Mouse (Mus musculus) liver, embryonic 13.5 days (tissue): Measurements from ENCODE around the gene Dnajb13. TPM values are rescaled to one million over a fixed set of nuclear protein-coding genes. Genes with fewer than 3 reads are reported as not detected.

Source experiments
- ATAC-seq: fragments of 200-750 bp; cut with Nextera tagmentation; 2 replicates; pipeline ENCODE4 v1.8.0; 2017; ENCODE audit warnings: low read depth, mild to moderate bottlenecking, moderate number of reproducible peaks, moderate library complexity
- DNase-seq: peaks from one replicate; pipeline ENCODE4 v3.0.0; 2022
- H3K27ac ChIP-seq: fragments of 300-500 bp; sonication (generic); 2 replicates; pipeline ENCODE4 v1.5.1; 2015; ENCODE audit warnings: moderate library complexity, mild to moderate bottlenecking, inconsistent platforms
- H3K27me3 ChIP-seq: fragments of 300-500 bp; sonication (generic); 2 replicates; pipeline ENCODE4 v1.6.1; 2015; ENCODE audit warnings: mild to moderate bottlenecking, inconsistent platforms
- H3K36me3 ChIP-seq: fragments of 300-500 bp; sonication (generic); 2 replicates; pipeline ENCODE4 v1.6.1; 2015; ENCODE audit warnings: mild to moderate bottlenecking, inconsistent platforms
- H3K4me1 ChIP-seq: fragments of 300-500 bp; sonication (generic); replicated peaks from 2 replicates; pipeline ENCODE4 v1.6.1; 2015; ENCODE audit warnings: inconsistent platforms
- H3K4me2 ChIP-seq: fragments of 300-500 bp; sonication (generic); 2 replicates; pipeline ENCODE4 v1.6.1; 2015; ENCODE audit warnings: inconsistent platforms, mild to moderate bottlenecking, moderate library complexity
- H3K4me3 ChIP-seq: fragments of 300-500 bp; sonication (generic); replicated peaks from 2 replicates; pipeline ENCODE4 v1.5.1; 2015; ENCODE audit warnings: mild to moderate bottlenecking, inconsistent platforms
- H3K9ac ChIP-seq: fragments of 300-500 bp; sonication (generic); 2 replicates; pipeline ENCODE4 v1.6.1; 2015; ENCODE audit warnings: mild to moderate bottlenecking, inconsistent platforms
- H3K9me3 ChIP-seq: fragments of 300-500 bp; sonication (generic); replicated peaks from 2 replicates; pipeline ENCODE4 v1.6.1; 2016; ENCODE audit warnings: inconsistent platforms
- WGBS: fragments of 180-500 bp; shearing (Covaris S2); methylation state at CpG from one replicate; pipeline ENCODE4 v1.1.7; 2015; ENCODE audit not compliant: insufficient replicate concordance; 5-methylcytosine and 5-hydroxymethylcytosine counted together
- polyA plus RNA-seq: library from polyadenylated mRNA; unstranded; fragments of >200 nt; fragmentation: Nextera tagmentation; extraction: Ambion mirVana; gene quantifications from 2 replicates; pipeline ENCODE4 v1.2.1, GENCODE M21; 2015

Gene Dnajb13
- polyA plus RNA-seq, 1 experiment from 2014 or later, result 2.5 TPM

DNA sequence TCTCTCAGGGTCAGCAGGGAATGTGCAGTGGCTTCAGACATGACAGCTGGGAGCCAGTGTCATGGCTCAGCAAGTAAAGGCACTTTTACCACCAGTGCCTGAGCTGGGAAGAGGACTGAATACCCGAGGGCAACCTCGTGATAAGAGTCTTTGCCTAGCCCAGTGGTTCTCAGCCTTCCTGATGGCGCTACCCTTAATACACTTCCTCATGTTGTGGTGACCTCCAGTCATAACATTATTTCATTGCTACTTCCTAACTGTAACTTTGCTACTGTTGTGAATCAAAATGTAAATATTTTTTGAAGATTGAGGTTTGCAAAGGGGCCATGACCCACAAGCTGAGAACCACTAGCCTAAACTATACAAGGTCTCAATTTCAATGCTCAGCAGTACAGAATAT is 6.1 kb downstream of the Dnajb13 start:
- peaks cover 28% of the 10 kb centered on the region for H3K27me3 ChIP-seq
- no peak overlapping the region for H3K4me3 ChIP-seq
- no peaks in the 10 kb centered on the region for H3K36me3 ChIP-seq
- ATAC-seq, result no peak
- H3K9ac ChIP-seq, result no peak overlapping the region
- H3K27ac ChIP-seq, result no peak overlapping the region
- 15% methylated on average over 3 of the region's 3 CpGs for WGBS
- H3K9me3 ChIP-seq, result no peaks in the 10 kb centered on the region
- H3K4me1 ChIP-seq, result peaks cover 15% of the 10 kb centered on the region
- DNase-seq, result no peak
- H3K4me2 ChIP-seq, result no peak overlapping the region

DNA sequence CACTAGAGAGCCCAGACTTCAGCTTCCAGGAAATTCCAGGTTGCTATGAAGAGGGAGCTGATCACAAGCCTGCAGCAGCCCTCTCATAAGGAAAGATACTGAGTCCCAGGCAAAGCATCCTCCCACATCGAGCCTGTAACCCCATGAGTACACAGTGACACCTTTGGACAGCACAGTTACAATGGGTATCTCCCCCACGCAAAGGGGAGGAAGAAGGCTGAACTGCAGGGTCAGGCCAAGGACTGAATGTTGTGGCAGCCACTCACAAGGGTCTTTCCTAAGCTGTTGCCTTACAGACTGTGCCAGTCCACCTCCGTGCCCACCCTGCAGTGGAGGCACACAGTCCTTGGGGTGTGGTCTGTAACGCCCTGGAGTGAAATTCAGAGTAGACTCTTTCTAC is 8.3 kb downstream of the Dnajb13 start:
- H3K9me3 ChIP-seq, result no peaks in the 10 kb centered on the region
- H3K27me3 ChIP-seq, result peaks cover 16% of the 10 kb centered on the region
- ATAC-seq, result no peak
- no peak overlapping the region for H3K9ac ChIP-seq
- H3K4me2 ChIP-seq, result no peak overlapping the region
- DNase-seq, result no peak
- H3K4me1 ChIP-seq, result peaks cover 37% of the 10 kb centered on the region
- WGBS, result 65% methylated on average over 4 of the region's 4 CpGs
- H3K27ac ChIP-seq, result no peak overlapping the region
- H3K4me3 ChIP-seq, result no peak overlapping the region
- no peaks in the 10 kb centered on the region for H3K36me3 ChIP-seq

DNA sequence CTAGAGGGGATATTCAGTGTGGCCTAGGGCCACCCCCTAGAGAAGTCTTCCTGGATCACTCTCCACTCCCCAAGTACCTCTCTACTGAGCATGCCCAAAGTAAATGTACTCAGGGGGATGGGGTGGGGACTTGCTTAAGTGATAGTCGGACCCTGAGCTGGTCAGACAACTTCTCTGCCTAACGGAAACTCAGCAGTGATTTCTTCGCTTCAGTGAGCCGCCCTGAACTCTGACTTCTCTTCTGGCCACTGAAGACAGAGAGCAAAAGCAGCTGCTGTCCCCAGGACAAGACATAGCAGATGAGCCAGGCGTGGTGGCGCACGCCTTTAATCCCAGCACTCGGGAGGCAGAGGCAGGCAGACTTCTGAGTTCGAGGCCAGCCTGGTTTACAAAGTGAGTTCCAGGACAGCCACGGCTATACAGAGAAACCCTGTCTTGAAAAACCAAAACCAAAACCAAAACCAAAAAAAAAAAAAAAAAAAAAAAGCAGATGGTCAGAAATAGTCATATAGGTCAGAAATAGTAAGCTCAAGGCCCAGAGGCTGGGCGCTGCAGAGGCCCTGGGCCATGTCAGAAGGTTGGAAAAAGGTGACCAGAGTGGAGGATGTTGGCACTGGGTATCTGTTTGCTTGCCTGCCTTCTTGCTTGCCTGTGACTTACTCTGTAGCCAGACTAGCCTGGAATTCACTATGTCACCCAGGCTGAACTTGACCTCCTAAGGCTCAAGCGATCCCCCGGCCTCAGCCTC is 9.8 kb downstream of the Dnajb13 start:
- Histone ChIP-seq H3K27me3 (peaks cover 9% of the 10 kb centered on the region; the same call in 1 of the 2 replicates), H3K9ac (no peak overlapping the region), H3K4me1 (peaks cover 53% of the 10 kb centered on the region), H3K27ac (no peak overlapping the region; the same call in 1 of the 2 replicates), H3K4me3 (no peak overlapping the region), H3K4me2 (no peak overlapping the region), H3K36me3 (peaks cover 10% of the 10 kb centered on the region), H3K9me3 (no peaks in the 10 kb centered on the region)
- DNase-seq (no peak), ATAC-seq (no peak)
- WGBS, result 76% methylated on average over 13 of the region's 13 CpGs

DNA sequence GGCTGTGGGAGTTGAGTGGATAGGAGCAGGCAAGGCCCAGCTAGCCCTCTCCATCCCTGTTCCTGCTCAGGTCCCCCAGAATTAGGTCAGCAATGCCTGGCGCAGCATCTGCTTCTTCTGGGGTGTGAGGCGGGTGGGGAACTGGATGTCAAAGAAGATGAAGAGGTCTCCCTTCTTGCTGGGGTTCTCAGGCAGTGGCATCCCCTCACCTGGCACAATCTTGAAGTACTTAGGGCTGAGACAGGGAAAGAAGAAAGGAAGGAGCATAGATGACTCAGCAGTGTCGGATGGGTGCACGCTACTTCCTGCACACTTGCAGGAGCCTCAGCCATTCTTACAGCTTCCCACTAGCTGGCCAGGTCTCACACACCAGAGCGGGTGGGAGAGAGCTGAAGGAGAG is 11.7 kb downstream of the Dnajb13 start:
- DNase-seq (no peak), ATAC-seq (peak; percentile 13)
- WGBS, result 34% methylated on average over 5 of the region's 5 CpGs
- H3K27ac ChIP-seq, result peak overlapping the region; percentile 87
- H3K9me3 ChIP-seq, result no peaks in the 10 kb centered on the region
- peaks cover 8% of the 10 kb centered on the region; the same call in 1 of the 2 replicates for H3K27me3 ChIP-seq
- peaks cover 71% of the 10 kb centered on the region for H3K4me1 ChIP-seq
- H3K4me2 ChIP-seq, result no peak overlapping the region
- H3K9ac ChIP-seq, result peak overlapping the region; percentile 37
- H3K36me3 ChIP-seq, result peaks cover 28% of the 10 kb centered on the region
- H3K4me3 ChIP-seq, result no peak overlapping the region

GRCm38 (mm10) chr7:100502374-100502922 is 12.3 kb downstream of the Dnajb13 start:
- WGBS, result 49% methylated on average over 7 of the region's 7 CpGs
- Histone ChIP-seq H3K27ac (peak overlapping the region; percentile 87), H3K9me3 (no peaks in the 10 kb centered on the region), H3K27me3 (peaks cover 2% of the 10 kb centered on the region; the same call in 1 of the 2 replicates), H3K4me3 (no peak overlapping the region), H3K36me3 (peaks cover 35% of the 10 kb centered on the region), H3K4me1 (peaks cover 78% of the 10 kb centered on the region), H3K9ac (peak overlapping the region; percentile 37; the same call in 1 of the 2 replicates), H3K4me2 (no peak overlapping the region)
- peak; percentile 32 for ATAC-seq
- DNase-seq, result no peak

DNA sequence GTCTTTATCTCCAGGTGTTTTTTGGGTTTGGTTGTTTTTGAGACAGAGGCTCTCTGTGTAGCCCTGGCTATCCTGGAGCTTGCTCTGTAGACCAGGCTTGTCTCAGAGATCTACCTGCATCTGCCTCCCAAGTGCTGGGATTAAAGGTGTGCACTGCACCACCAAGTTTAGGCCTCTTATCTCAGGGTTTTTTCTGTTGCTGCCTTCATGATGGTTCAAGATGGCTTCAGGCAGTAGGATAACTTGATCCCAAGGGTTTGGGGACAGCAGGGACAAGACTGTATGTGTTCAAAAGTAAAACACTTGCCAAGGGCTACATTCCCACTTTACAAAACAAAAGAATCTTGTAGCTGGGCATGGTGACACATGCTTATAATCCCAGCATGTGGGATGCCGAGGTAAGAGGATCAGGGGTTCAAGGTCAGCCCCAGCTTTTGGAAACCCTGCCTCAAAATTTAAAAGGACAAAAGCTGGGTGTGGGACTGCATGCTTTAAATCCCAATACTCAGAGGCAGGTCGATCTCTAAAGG is 12.9 kb downstream of the Dnajb13 start:
- ATAC-seq, result peak; percentile 1; the same call in 1 of the 2 replicates
- Histone ChIP-seq H3K36me3 (peaks cover 40% of the 10 kb centered on the region), H3K4me3 (no peak overlapping the region), H3K9me3 (no peaks in the 10 kb centered on the region), H3K9ac (peak overlapping the region; percentile 43; the same call in 1 of the 2 replicates), H3K27ac (peak overlapping the region; percentile 87), H3K27me3 (no peaks in the 10 kb centered on the region), H3K4me1 (peaks cover 83% of the 10 kb centered on the region), H3K4me2 (no peak overlapping the region)
- DNase-seq, result no peak
- 42% methylated on average over 2 of the region's 2 CpGs for WGBS

DNA sequence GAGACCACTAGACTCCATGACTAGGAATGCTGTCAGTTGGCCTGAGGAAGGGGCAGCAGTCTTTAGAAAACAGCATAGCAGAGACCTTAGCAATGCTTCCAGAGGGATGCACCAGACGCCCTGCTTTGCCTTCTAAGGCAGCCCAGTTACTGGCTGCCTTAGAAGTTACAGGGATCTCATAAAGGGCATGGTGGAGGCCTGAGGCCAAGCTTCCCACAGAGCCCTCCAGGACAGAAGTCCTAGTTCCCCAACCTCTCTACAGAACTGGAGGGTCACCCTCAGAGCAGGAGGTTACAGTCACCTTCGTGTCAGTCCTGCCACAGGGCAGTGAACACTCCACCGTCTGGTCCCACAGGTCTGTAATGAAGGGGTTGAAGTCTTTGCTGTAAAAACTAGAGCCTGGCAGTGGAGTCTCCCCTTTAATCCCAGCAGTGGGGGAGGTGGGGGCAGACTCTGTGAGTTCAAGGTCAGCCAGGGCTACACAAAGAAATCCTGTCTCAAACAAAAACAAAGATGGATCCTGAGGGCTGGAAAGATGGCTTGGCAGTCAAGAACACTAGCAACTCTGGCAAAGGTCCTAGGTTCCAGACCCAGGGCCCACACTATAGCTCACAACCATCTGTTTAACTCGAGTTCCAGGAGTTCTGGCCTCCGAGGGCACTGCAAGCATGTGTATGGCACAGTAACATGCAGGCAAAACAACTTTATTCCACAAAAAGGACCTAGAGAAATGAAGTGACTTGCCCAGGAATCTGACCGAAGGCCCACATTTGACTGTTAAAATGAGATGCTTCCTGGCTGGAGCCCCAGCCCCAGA is 13.5 kb downstream of the Dnajb13 start:
- Histone ChIP-seq H3K9me3 (no peaks in the 10 kb centered on the region), H3K4me3 (no peak overlapping the region), H3K9ac (peak overlapping the region; percentile 43), H3K36me3 (peaks cover 47% of the 10 kb centered on the region), H3K4me1 (peaks cover 86% of the 10 kb centered on the region), H3K4me2 (no peak overlapping the region), H3K27me3 (no peaks in the 10 kb centered on the region), H3K27ac (peak overlapping the region; percentile 87)
- 61% methylated on average over 6 of the region's 6 CpGs for WGBS
- ATAC-seq (peak; percentile 24), DNase-seq (no peak)

GRCm38 (mm10) chr7:100500276-100500977 is 14.3 kb downstream of the Dnajb13 start:
- H3K36me3 ChIP-seq, result peaks cover 55% of the 10 kb centered on the region
- H3K4me2 ChIP-seq, result no peak overlapping the region
- H3K4me1 ChIP-seq, result peaks cover 94% of the 10 kb centered on the region
- no peaks in the 10 kb centered on the region for H3K9me3 ChIP-seq
- WGBS, result 64% methylated on average over 16 of the region's 16 CpGs
- peak overlapping the region; percentile 87 for H3K27ac ChIP-seq
- no peaks in the 10 kb centered on the region for H3K27me3 ChIP-seq
- H3K4me3 ChIP-seq, result no peak overlapping the region
- ATAC-seq (peak; percentile 8), DNase-seq (no peak)
- peak overlapping the region; percentile 43 for H3K9ac ChIP-seq

- H3K9ac ChIP-seq, result peak overlapping the region; percentile 43; the same call in 1 of the 2 replicates
- H3K36me3 ChIP-seq, result peaks cover 64% of the 10 kb centered on the region
- peaks cover 100% of the 10 kb centered on the region for H3K4me1 ChIP-seq
- H3K27me3 ChIP-seq, result no peaks in the 10 kb centered on the region
- 0 out of 2 replicates have a peak overlapping the region, but pooled peaks have one; percentile 6 for H3K4me3 ChIP-seq
- H3K9me3 ChIP-seq, result no peaks in the 10 kb centered on the region
- ATAC-seq (no peak), DNase-seq (no peak)
- no peak overlapping the region for H3K4me2 ChIP-seq
- peak overlapping the region; percentile 87 for H3K27ac ChIP-seq
These were observed 15.3 kb downstream of the Dnajb13 start for GRCm38 (mm10) chr7:100499465-100499864.

DNA sequence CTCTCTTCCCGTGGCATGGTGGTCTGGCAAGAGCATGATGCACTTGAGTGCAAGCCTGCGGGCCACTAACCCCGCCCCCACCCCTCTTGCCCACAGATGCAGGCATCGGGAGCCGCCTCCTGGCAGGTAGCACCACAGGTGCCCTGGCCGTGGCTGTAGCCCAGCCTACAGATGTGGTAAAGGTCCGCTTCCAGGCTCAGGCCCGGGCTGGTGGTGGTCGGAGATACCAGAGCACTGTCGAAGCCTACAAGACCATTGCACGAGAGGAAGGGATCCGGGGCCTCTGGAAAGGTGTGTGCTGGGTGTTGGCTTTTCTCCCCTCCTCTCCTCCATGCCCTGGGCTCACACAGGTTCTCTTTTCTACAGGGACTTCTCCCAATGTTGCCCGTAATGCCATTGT is 16.8 kb downstream of the Dnajb13 start:
- Histone ChIP-seq H3K27ac (0 out of 2 replicates have a peak overlapping the region, but pooled peaks have one; percentile 87), H3K36me3 (peaks cover 71% of the 10 kb centered on the region)
- WGBS, result 86% methylated on average over 13 of the region's 13 CpGs

More for the DNA sequence above, 16.8 kb downstream of the Dnajb13 start:
- Histone ChIP-seq H3K27me3 (no peaks in the 10 kb centered on the region), H3K4me2 (peak overlapping the region; percentile 94), H3K4me3 (peak overlapping the region; percentile 80), H3K9me3 (no peaks in the 10 kb centered on the region), H3K4me1 (peaks cover 87% of the 10 kb centered on the region), H3K9ac (no peak overlapping the region)
- no peak for DNase-seq
- ATAC-seq, result no peak
